Mouse (Mus musculus) heart, postnatal 0 days (tissue): ENCODE data around the gene Akap4.

Experiments used
- CTCF ChIP-seq: IDR thresholded peaks from 2 replicates; pipeline ENCODE4 v1.5.1; 2016; ENCODE audit warnings: antibody characterized with exemption, control low read depth, low read depth
- EP300 ChIP-seq: IDR thresholded peaks from 2 replicates; pipeline ENCODE4 v1.6.1; 2016; ENCODE audit warnings: antibody characterized with exemption, low read depth

DNA sequence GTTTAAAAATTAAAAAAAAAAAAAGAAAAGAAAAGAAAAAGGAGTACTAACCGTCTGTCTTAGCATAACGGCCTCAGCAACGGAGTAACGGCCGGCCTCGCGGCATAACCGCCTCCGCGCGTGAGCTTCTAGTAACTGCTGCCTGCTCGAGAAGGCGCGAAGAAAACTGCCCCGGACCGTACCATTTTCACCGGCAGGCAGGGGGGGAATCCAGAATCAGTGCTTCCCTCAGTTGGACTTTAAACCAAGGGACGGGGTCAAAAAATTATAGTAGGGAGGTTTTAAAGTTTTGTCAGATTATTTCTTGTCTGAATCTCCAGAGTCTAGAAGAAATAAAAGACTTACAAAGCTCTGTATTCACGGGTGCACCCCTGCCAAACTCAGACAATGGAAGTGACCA lies 25.8 kb upstream of the Akap4 start, which contains the start of gene Ccnb3:
- no peak for TF ChIP-seq CTCF
- TF ChIP-seq EP300 = no peak
